Mouse (Mus musculus) megakaryocyte, embryonic 14.5 days (primary cell): ENCODE data around the gene Simc1.

Experiments used
- FLI1 ChIP-seq: IDR thresholded peaks from 2 replicates; pipeline ENCODE4 v1.6.1; 2012; ENCODE audit warnings: low read length, inconsistent platforms, mixed read lengths
- GATA1 ChIP-seq: IDR thresholded peaks from 3 replicates; pipeline ENCODE4 v1.6.1; 2012; ENCODE audit warnings: mixed read lengths, low read length, inconsistent platforms, borderline replicate concordance

DNA sequence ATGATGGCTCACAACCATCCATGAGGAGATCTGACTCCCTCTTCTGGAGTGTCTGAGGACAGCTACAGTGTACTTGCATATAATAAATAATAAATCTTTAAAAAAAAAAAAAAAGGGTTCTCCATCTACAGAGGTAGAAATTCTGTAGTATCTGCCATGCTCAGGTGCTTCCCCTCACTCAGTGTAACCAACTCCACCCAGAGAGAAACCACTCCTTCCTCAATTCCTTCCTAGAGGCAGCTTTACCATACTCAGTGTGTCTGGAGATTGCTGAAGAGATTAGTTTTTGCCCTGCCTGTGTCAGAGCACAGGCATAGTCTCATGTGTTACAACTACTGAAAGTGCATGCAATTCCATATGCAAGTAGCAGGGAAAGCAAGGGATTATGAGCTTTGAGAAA lies 28.6 kb downstream of the Simc1 start:
- no peak for TF ChIP-seq GATA1
- TF ChIP-seq FLI1: no peak
